Mouse (Mus musculus): ENCODE data around the gene Trpc6. TPM values are rescaled to one million over a fixed set of nuclear protein-coding genes. Genes with fewer than 3 reads are reported as not detected.

Trpc6 gene
- total and polyA plus RNA-seq, 2 experiments from 2014 or later: 0.37 to 0.84 TPM

DNA sequence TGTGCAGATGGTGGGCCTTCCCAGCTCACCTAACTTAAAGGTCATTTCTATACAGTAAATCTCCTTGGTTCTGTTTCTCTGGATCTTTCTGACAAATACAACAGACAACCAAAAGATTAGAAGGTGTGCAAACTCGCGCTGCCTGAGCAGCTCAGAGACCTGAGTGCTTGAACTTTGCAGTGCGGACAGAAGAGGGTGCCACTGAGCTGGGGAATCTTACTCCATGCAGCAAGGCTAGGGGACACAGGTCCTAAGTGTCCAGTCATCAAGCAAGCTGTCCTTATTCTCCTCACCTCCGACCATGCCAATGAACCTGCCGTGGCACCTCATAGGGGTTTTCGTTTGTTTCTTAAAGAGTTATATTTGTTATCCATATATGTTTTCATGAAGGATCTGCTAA is 48.7 kb downstream of the Trpc6 start:
- no peaks in the 10 kb centered on the region for H3K9me3 ChIP-seq (replicated peaks; ENCODE audit: control insufficient read depth, low read length)
- no peak overlapping the region for H3K4me3 ChIP-seq (ENCODE audit: low read depth, low read length)
- no peak overlapping the region for H3K27ac ChIP-seq (ENCODE audit: low read depth)
- ATAC-seq (ENCODE audit: insufficient read depth, low read depth): no peak
- H3K9ac ChIP-seq (replicated peaks; ENCODE audit: low read depth, low read length): no peak overlapping the region
- H3K27me3 ChIP-seq (ENCODE audit: control insufficient read depth, insufficient read depth, low read length): no peaks in the 10 kb centered on the region
- no peaks in the 10 kb centered on the region for H3K36me3 ChIP-seq (replicated peaks; ENCODE audit: control insufficient read depth, insufficient read depth, low read length)
- WGBS: 42% methylated on average over 6 of the region's 6 CpGs
- no peak for DNase-seq (ENCODE audit: low spot score)
- no peak overlapping the region for H3K4me2 ChIP-seq (ENCODE audit: low read depth, low read length)
- H3K4me1 ChIP-seq (ENCODE audit: control insufficient read depth, insufficient read depth): no peaks in the 10 kb centered on the region
- TF ChIP-seq EP300 (IDR thresholded peaks at IDR 0.05; ENCODE audit: low read depth) (no peak), CTCF (IDR thresholded peaks at IDR 0.05; ENCODE audit: low read depth) (peak; percentile 27; the same call in 1 of the 2 replicates)

DNA sequence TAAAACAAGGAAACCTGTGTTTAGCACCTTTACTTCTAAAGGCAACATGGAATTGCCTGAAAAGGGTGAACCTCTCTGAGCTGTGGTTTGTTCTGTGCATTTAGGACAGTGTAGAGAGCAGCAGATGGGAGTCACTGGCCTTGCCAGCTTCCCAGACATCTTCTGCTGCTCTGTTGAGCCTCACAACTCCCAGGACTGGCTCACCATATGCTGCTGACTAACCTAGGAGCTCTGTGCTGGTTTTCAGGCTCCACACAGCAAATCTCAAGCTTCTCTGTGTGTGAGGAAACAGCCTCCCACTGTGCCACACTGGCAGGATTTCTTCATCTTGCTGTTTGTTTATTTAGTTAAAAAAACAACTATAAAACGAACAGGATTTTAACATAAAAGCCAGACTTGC is 53.1 kb downstream of the Trpc6 start:
- TF ChIP-seq CTCF (IDR thresholded peaks at IDR 0.05; ENCODE audit: low read depth) (no peak), EP300 (IDR thresholded peaks at IDR 0.05; ENCODE audit: low read depth) (no peak)
- Histone ChIP-seq H3K9me3 (replicated peaks; ENCODE audit: control insufficient read depth, low read length) (no peaks in the 10 kb centered on the region), H3K4me2 (ENCODE audit: low read depth, low read length) (no peak overlapping the region), H3K36me3 (replicated peaks; ENCODE audit: control insufficient read depth, insufficient read depth, low read length) (no peaks in the 10 kb centered on the region), H3K4me3 (ENCODE audit: low read depth, low read length) (no peak overlapping the region), H3K27ac (ENCODE audit: low read depth) (no peak overlapping the region), H3K4me1 (ENCODE audit: control insufficient read depth, insufficient read depth) (no peaks in the 10 kb centered on the region), H3K9ac (replicated peaks; ENCODE audit: low read depth, low read length) (no peak overlapping the region), H3K27me3 (ENCODE audit: control insufficient read depth, insufficient read depth, low read length) (no peaks in the 10 kb centered on the region)
- DNase-seq (ENCODE audit: low spot score): no peak
- 17% methylated on average over 1 of the region's 1 CpGs for WGBS
- ATAC-seq (ENCODE audit: insufficient read depth, low read depth): no peak

DNA sequence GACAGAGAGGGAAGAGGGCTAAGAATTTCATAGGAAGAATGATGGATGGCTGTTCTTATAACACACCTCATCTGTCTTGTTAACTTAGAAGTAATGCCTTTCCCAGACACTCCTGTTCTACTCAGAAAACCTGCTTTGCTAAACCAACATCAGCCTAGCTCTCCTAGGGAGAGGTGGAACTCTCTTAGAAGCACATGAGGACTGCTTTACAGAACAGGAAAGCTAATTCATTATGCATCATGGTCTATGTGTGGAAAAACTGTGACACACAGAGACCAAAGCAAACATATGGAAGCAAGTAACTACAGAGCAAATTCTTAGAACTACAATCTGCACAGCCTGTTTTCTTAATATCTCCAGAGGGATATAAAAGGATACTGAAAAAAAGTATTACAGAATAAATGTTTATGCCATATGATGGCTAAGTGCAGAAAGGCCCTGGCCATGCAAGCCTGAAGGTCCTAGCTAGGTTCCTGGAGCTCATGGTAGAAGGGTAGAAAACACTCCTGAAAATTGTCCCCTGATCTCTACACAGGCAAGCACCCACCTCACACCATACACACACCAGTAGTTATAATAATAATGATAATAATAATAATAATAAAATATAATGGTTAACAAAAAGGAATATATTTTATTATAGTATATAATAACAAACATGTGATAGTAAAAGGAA is 63.0 kb downstream of the Trpc6 start:
- Histone ChIP-seq H3K9me3 (replicated peaks; ENCODE audit: control insufficient read depth, low read length) (no peaks in the 10 kb centered on the region), H3K27me3 (ENCODE audit: control insufficient read depth, insufficient read depth, low read length) (no peaks in the 10 kb centered on the region), H3K4me1 (ENCODE audit: control insufficient read depth, insufficient read depth) (no peaks in the 10 kb centered on the region), H3K9ac (replicated peaks; ENCODE audit: low read depth, low read length) (no peak overlapping the region), H3K36me3 (replicated peaks; ENCODE audit: control insufficient read depth, insufficient read depth, low read length) (no peaks in the 10 kb centered on the region), H3K4me2 (ENCODE audit: low read depth, low read length) (no peak overlapping the region), H3K27ac (ENCODE audit: low read depth) (no peak overlapping the region), H3K4me3 (ENCODE audit: low read depth, low read length) (no peak overlapping the region)
- no peak for TF ChIP-seq CTCF (IDR thresholded peaks at IDR 0.05; ENCODE audit: low read depth)
- no peak for TF ChIP-seq EP300 (IDR thresholded peaks at IDR 0.05; ENCODE audit: low read depth)
- DNase-seq (ENCODE audit: low spot score) (no peak), ATAC-seq (ENCODE audit: insufficient read depth, low read depth) (no peak)

DNA sequence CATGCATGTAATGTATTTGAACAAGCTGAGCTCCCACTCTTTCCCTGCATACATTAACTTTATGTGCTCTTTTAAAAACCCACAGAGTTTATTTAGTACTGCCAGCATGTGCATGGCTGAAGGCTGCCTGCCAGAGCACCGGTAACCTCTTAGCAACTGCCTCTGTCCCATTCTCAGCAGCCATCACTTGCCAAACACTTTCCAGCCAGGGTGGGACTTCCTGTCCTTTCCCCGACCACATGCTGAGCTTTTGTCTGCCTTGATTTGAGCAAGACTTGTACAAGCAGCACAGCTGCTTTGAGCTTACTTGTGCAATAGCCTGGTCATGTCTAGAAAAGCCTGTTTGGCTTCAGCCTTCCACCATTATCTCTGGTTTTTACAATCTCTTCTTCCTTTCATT is 90.4 kb downstream of the Trpc6 start:
- TF ChIP-seq EP300 (IDR thresholded peaks at IDR 0.05; ENCODE audit: low read depth): no peak
- TF ChIP-seq CTCF (IDR thresholded peaks at IDR 0.05; ENCODE audit: low read depth): no peak
- Histone ChIP-seq H3K27me3 (ENCODE audit: control insufficient read depth, insufficient read depth, low read length) (no peaks in the 10 kb centered on the region), H3K27ac (ENCODE audit: low read depth) (no peak overlapping the region), H3K9ac (replicated peaks; ENCODE audit: low read depth, low read length) (no peak overlapping the region), H3K9me3 (replicated peaks; ENCODE audit: control insufficient read depth, low read length) (no peaks in the 10 kb centered on the region), H3K4me3 (ENCODE audit: low read depth, low read length) (no peak overlapping the region), H3K36me3 (replicated peaks; ENCODE audit: control insufficient read depth, insufficient read depth, low read length) (no peaks in the 10 kb centered on the region), H3K4me2 (ENCODE audit: low read depth, low read length) (no peak overlapping the region), H3K4me1 (ENCODE audit: control insufficient read depth, insufficient read depth) (no peaks in the 10 kb centered on the region)
- ATAC-seq (ENCODE audit: insufficient read depth, low read depth): no peak
- WGBS: 34% methylated on average over 2 of the region's 2 CpGs
- no peak for DNase-seq (ENCODE audit: low spot score)

DNA sequence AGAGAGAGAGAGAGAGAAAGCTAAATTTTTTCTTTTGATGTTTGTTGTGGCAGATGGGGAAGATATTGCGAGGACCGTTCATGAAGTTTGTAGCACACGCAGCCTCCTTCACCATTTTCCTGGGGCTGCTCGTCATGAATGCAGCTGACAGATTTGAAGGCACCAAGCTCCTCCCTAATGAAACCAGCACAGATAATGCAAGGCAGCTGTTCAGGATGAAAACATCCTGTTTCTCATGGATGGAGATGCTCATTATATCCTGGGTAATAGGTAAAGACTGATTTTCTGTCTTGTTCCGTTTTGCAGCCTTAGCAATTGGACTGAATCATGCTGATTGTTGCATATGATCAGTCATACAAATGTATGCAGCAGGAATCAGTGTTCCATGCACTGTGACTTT is 99.5 kb downstream of the Trpc6 start:
- Histone ChIP-seq H3K9me3 (replicated peaks; ENCODE audit: control insufficient read depth, low read length) (no peaks in the 10 kb centered on the region), H3K36me3 (replicated peaks; ENCODE audit: control insufficient read depth, insufficient read depth, low read length) (no peaks in the 10 kb centered on the region), H3K9ac (replicated peaks; ENCODE audit: low read depth, low read length) (no peak overlapping the region), H3K4me2 (ENCODE audit: low read depth, low read length) (no peak overlapping the region), H3K27ac (ENCODE audit: low read depth) (no peak overlapping the region), H3K4me3 (ENCODE audit: low read depth, low read length) (no peak overlapping the region), H3K4me1 (ENCODE audit: control insufficient read depth, insufficient read depth) (no peaks in the 10 kb centered on the region), H3K27me3 (ENCODE audit: control insufficient read depth, insufficient read depth, low read length) (no peaks in the 10 kb centered on the region)
- TF ChIP-seq EP300 (IDR thresholded peaks at IDR 0.05; ENCODE audit: low read depth): no peak
- TF ChIP-seq CTCF (IDR thresholded peaks at IDR 0.05; ENCODE audit: low read depth): no peak
- ATAC-seq (ENCODE audit: insufficient read depth, low read depth): no peak
- DNase-seq (ENCODE audit: low spot score): no peak
- WGBS: 75% methylated on average over 5 of the region's 5 CpGs

DNA sequence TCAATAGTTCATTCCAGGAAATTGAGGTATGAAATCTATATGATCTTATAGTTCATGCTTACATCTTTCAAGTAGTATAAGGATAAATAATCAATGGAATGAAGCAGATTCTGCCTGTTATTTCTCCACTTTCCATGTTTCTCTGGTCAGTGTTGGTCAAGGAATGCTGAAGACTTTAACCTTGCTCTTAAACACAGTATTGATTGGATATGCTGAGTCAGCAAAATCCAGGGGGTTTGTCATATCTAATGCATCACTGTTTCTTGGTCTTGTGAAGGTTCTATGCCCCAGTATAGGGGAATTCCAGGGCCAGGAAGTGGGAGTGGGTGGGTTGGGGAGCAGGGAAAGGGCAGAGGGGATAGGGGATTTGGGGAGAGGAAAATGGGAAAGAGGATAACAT is 111.4 kb downstream of the Trpc6 start:
- no peak overlapping the region for H3K4me2 ChIP-seq (ENCODE audit: low read depth, low read length)
- H3K27me3 ChIP-seq (ENCODE audit: control insufficient read depth, insufficient read depth, low read length): no peaks in the 10 kb centered on the region
- no peaks in the 10 kb centered on the region for H3K9me3 ChIP-seq (replicated peaks; ENCODE audit: control insufficient read depth, low read length)
- TF ChIP-seq EP300 (IDR thresholded peaks at IDR 0.05; ENCODE audit: low read depth) (no peak), CTCF (IDR thresholded peaks at IDR 0.05; ENCODE audit: low read depth) (no peak)
- no peak overlapping the region for H3K9ac ChIP-seq (replicated peaks; ENCODE audit: low read depth, low read length)
- H3K4me1 ChIP-seq (ENCODE audit: control insufficient read depth, insufficient read depth): no peaks in the 10 kb centered on the region
- no peak overlapping the region for H3K27ac ChIP-seq (ENCODE audit: low read depth)
- no peaks in the 10 kb centered on the region for H3K36me3 ChIP-seq (replicated peaks; ENCODE audit: control insufficient read depth, insufficient read depth, low read length)
- no peak for DNase-seq (ENCODE audit: low spot score)
- no peak for ATAC-seq (ENCODE audit: insufficient read depth, low read depth)
- H3K4me3 ChIP-seq (ENCODE audit: low read depth, low read length): no peak overlapping the region
